Mouse (Mus musculus): ENCODE data around the gene 4930558K02Rik. TPM values are rescaled to one million over a fixed set of nuclear protein-coding genes. Genes with fewer than 3 reads are reported as not detected.

4930558K02Rik gene
- polyA plus RNA-seq, 1 experiment from 2014 or later = not detected

- Histone ChIP-seq H3K27ac (ENCODE audit: low read depth, low read length) (no peak overlapping the region), H3K9ac (ENCODE audit: low read length) (no peak overlapping the region), H3K36me3 (ENCODE audit: control insufficient read depth, insufficient read depth, low read length) (no peaks in the 10 kb centered on the region), H3K27me3 (ENCODE audit: control insufficient read depth, insufficient read depth, low read length) (no peaks in the 10 kb centered on the region), H3K9me3 (ENCODE audit: control insufficient read depth, low read length) (no peaks in the 10 kb centered on the region), H3K4me1 (ENCODE audit: control insufficient read depth, insufficient read depth, low read length) (peaks cover 12% of the 10 kb centered on the region), H3K4me2 (no peak overlapping the region), H3K4me3 (ENCODE audit: low read depth, low read length) (no peak overlapping the region)
- ATAC-seq (ENCODE audit: low FRiP score) = no peak
- WGBS = 87% methylated on average over 8 of the region's 8 CpGs
- no peak for DNase-seq (ENCODE audit: low spot score, missing footprints)
These were observed 21.9 kb upstream of the 4930558K02Rik start for GRCm38 (mm10) chr1:162001328-162001727.

- Histone ChIP-seq H3K27me3 (ENCODE audit: control insufficient read depth, insufficient read depth, low read length) (no peaks in the 10 kb centered on the region), H3K4me2 (peak overlapping the region; percentile 32; the same call in 1 of the 2 replicates), H3K9me3 (ENCODE audit: control insufficient read depth, low read length) (no peaks in the 10 kb centered on the region), H3K4me1 (ENCODE audit: control insufficient read depth, insufficient read depth, low read length) (peaks cover 12% of the 10 kb centered on the region), H3K36me3 (ENCODE audit: control insufficient read depth, insufficient read depth, low read length) (no peaks in the 10 kb centered on the region), H3K27ac (ENCODE audit: low read depth, low read length) (peak overlapping the region; percentile 40), H3K4me3 (ENCODE audit: low read depth, low read length) (no peak overlapping the region), H3K9ac (ENCODE audit: low read length) (peak overlapping the region; percentile 54)
- 3% methylated on average over 4 of the region's 4 CpGs for WGBS
- ATAC-seq (ENCODE audit: low FRiP score) = peak; percentile 82
- peak; percentile 98 for DNase-seq (ENCODE audit: low spot score, missing footprints)
These were observed 20.5 kb upstream of the 4930558K02Rik start for GRCm38 (mm10) chr1:161999882-162000371.

- Histone ChIP-seq H3K27ac (ENCODE audit: low read depth, low read length) (no peak overlapping the region), H3K4me1 (ENCODE audit: control insufficient read depth, insufficient read depth, low read length) (peaks cover 8% of the 10 kb centered on the region; the same call in 1 of the 2 replicates), H3K9ac (ENCODE audit: low read length) (peak overlapping the region; percentile 54), H3K27me3 (ENCODE audit: control insufficient read depth, insufficient read depth, low read length) (no peaks in the 10 kb centered on the region), H3K9me3 (ENCODE audit: control insufficient read depth, low read length) (no peaks in the 10 kb centered on the region), H3K4me3 (ENCODE audit: low read depth, low read length) (no peak overlapping the region), H3K36me3 (ENCODE audit: control insufficient read depth, insufficient read depth, low read length) (no peaks in the 10 kb centered on the region), H3K4me2 (no peak overlapping the region)
- ATAC-seq (ENCODE audit: low FRiP score) (peak; percentile 31; the same call in 1 of the 2 replicates), DNase-seq (ENCODE audit: low spot score, missing footprints) (no peak)
- WGBS = 48% methylated on average over 5 of the region's 5 CpGs
These were observed 19.9 kb upstream of the 4930558K02Rik start for GRCm38 (mm10) chr1:161999338-161999737.

DNA sequence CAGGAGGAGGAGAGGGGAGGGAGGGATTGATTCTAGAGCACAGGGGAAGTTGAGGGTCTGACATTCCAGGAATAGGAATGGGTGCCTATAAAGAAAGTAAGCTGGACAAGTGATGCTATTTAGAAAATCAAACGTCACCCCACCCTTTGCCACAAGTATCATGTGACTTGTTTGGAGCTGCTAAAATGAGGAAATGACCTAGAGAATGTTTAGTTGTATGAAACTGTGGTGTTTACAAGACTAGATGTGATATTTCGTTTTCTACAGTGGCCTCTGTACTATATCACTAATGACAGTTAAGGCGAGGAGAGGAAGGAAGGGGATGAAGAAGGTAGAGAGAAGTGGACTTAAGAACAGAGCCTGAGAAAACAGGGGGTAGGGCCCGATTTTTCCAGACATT, 19.3 kb upstream of the 4930558K02Rik start:
- no peak overlapping the region for H3K27ac ChIP-seq (ENCODE audit: low read depth, low read length)
- WGBS = 65% methylated on average over 4 of the region's 4 CpGs
- ATAC-seq (ENCODE audit: low FRiP score) (no peak), DNase-seq (ENCODE audit: low spot score, missing footprints) (no peak)
- H3K9ac ChIP-seq (ENCODE audit: low read length) = no peak overlapping the region
- no peak overlapping the region for H3K4me3 ChIP-seq (ENCODE audit: low read depth, low read length)
- peaks cover 5% of the 10 kb centered on the region; the same call in 1 of the 2 replicates for H3K4me1 ChIP-seq (ENCODE audit: control insufficient read depth, insufficient read depth, low read length)
- no peaks in the 10 kb centered on the region for H3K27me3 ChIP-seq (ENCODE audit: control insufficient read depth, insufficient read depth, low read length)
- H3K36me3 ChIP-seq (ENCODE audit: control insufficient read depth, insufficient read depth, low read length) = no peaks in the 10 kb centered on the region
- H3K9me3 ChIP-seq (ENCODE audit: control insufficient read depth, low read length) = no peaks in the 10 kb centered on the region
- no peak overlapping the region for H3K4me2 ChIP-seq

DNA sequence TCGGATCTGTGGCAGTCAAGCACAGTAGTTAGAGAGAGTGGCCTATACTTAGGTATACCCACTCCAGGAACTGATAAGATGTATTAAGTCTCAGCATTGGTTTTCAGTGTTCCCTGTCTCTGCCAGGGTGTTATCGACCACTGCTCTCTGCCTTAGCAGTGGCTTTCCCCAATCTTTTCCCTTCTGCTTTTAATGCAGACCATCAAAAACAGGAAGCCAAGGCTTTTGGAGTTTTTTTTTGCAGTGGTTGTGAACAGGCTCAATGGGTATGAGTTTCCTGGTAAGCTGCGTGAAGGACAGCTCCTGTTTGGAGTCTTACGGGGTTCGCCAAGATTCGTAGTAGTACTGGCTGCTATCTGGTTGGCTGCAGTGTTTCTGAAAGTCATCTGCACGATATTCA, 13.0 kb upstream of the 4930558K02Rik start:
- Histone ChIP-seq H3K4me2 (no peak overlapping the region), H3K36me3 (ENCODE audit: control insufficient read depth, insufficient read depth, low read length) (no peaks in the 10 kb centered on the region), H3K4me1 (ENCODE audit: control insufficient read depth, insufficient read depth, low read length) (no peaks in the 10 kb centered on the region), H3K27me3 (ENCODE audit: control insufficient read depth, insufficient read depth, low read length) (no peaks in the 10 kb centered on the region), H3K27ac (ENCODE audit: low read depth, low read length) (no peak overlapping the region), H3K4me3 (ENCODE audit: low read depth, low read length) (no peak overlapping the region), H3K9ac (ENCODE audit: low read length) (no peak overlapping the region), H3K9me3 (ENCODE audit: control insufficient read depth, low read length) (no peaks in the 10 kb centered on the region)
- ATAC-seq (ENCODE audit: low FRiP score) = no peak
- WGBS = 93% methylated on average over 7 of the region's 7 CpGs
- peak; percentile 23 for DNase-seq (ENCODE audit: low spot score, missing footprints)

DNA sequence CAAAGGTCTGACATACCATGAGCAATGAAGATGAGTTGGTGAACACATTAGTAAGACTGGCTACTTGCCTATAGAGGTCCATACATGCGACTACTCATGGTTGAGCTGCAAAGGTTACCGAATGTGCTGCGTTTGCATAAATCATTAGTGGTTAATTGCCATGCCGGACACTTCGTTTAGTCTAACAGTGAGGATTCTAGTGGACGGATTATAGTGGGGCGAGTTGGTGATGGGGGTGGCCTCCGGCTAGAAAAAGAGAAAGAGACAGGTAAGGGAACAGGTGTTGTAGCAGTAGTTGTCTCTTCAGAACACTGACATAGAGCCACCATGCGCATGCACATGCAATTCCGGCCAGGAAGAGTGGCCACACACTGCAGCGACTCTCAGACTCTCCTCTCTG, 12.4 kb upstream of the 4930558K02Rik start:
- WGBS = 95% methylated on average over 11 of the region's 11 CpGs
- Histone ChIP-seq H3K4me1 (ENCODE audit: control insufficient read depth, insufficient read depth, low read length) (no peaks in the 10 kb centered on the region), H3K4me3 (ENCODE audit: low read depth, low read length) (no peak overlapping the region), H3K27me3 (ENCODE audit: control insufficient read depth, insufficient read depth, low read length) (no peaks in the 10 kb centered on the region), H3K27ac (ENCODE audit: low read depth, low read length) (no peak overlapping the region), H3K36me3 (ENCODE audit: control insufficient read depth, insufficient read depth, low read length) (no peaks in the 10 kb centered on the region), H3K9me3 (ENCODE audit: control insufficient read depth, low read length) (no peaks in the 10 kb centered on the region), H3K4me2 (no peak overlapping the region), H3K9ac (ENCODE audit: low read length) (no peak overlapping the region)
- ATAC-seq (ENCODE audit: low FRiP score) = no peak
- DNase-seq (ENCODE audit: low spot score, missing footprints) = peak; percentile 59

DNA sequence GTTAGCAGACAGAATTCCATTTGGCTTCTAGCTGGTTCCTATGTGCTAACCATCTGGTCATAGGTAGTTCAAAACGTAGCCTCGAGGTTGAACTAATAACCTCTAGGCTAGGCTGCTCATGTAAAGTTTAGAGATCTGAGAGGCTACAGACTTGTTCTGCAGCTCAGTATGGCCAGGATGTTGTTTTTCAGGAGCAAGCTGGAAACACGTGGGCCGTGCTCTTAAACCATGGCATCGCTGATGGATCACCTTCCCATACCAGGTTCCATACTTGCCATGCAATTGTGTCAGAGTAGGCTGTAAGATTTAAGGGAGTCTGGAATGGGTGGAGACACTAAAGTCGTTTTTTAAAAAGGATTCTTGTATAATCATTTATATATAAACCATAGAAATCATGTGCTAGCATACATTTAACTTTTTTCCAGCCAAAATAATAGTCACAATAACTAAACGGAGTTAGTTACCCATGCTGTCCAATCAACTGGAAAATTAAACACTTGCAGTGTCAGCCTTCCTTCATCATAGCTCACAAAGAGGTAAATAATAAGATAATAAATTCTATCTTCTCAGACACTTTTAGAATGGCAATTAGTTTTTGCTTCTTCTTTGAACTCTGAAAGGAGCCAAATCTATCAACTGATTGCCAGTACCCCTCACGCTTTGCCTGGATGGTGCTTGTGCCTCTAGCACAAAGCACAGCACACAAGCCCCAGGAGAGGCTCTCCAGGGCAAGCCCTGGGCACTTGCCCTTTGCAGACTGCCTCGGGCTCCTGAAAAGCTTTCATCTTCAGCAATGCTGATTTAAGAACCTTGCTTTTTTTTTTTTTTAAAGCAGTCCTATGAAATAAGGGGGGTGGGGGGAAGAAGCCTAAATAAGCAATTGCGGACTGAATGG, 11.5 kb upstream of the 4930558K02Rik start:
- peak; percentile 14 for DNase-seq (ENCODE audit: low spot score, missing footprints)
- no peak for ATAC-seq (ENCODE audit: low FRiP score)
- Histone ChIP-seq H3K4me1 (ENCODE audit: control insufficient read depth, insufficient read depth, low read length) (no peaks in the 10 kb centered on the region), H3K9me3 (ENCODE audit: control insufficient read depth, low read length) (no peaks in the 10 kb centered on the region), H3K4me2 (no peak overlapping the region), H3K9ac (ENCODE audit: low read length) (no peak overlapping the region), H3K36me3 (ENCODE audit: control insufficient read depth, insufficient read depth, low read length) (no peaks in the 10 kb centered on the region), H3K4me3 (ENCODE audit: low read depth, low read length) (no peak overlapping the region), H3K27me3 (ENCODE audit: control insufficient read depth, insufficient read depth, low read length) (no peaks in the 10 kb centered on the region), H3K27ac (ENCODE audit: low read depth, low read length) (no peak overlapping the region)
- WGBS = 74% methylated on average over 10 of the region's 10 CpGs

- Histone ChIP-seq H3K4me1 (ENCODE audit: control insufficient read depth, insufficient read depth, low read length) (no peaks in the 10 kb centered on the region), H3K4me2 (no peak overlapping the region), H3K9me3 (ENCODE audit: control insufficient read depth, low read length) (no peaks in the 10 kb centered on the region), H3K27me3 (ENCODE audit: control insufficient read depth, insufficient read depth, low read length) (no peaks in the 10 kb centered on the region), H3K36me3 (ENCODE audit: control insufficient read depth, insufficient read depth, low read length) (no peaks in the 10 kb centered on the region), H3K27ac (ENCODE audit: low read depth, low read length) (no peak overlapping the region), H3K9ac (ENCODE audit: low read length) (no peak overlapping the region), H3K4me3 (ENCODE audit: low read depth, low read length) (no peak overlapping the region)
- ATAC-seq (ENCODE audit: low FRiP score) (no peak), DNase-seq (ENCODE audit: low spot score, missing footprints) (no peak)
- 43% methylated on average over 4 of the region's 4 CpGs for WGBS
These were observed 4.6 kb upstream of the 4930558K02Rik start for GRCm38 (mm10) chr1:161983979-161984566.

DNA sequence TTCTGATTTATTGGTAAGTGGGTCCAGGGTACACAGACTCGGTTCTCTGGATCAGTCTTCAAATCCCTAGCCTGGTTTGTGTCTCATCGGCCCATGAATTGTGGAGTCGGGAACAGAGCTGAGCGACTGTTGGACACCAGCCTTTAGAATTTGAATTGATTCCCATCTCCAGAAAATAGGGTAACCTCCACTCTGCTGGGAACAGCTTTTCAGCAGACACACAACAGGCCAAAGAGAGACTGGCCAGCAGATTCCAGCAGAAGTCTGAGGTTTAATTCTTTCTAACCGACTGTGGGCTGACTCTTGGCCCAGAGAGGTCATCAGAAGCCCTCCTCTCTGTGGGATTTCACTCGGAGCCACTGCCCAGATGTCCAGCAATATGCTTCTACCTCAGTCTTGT, 4.0 kb upstream of the 4930558K02Rik start:
- WGBS = 69% methylated on average over 6 of the region's 6 CpGs
- H3K4me1 ChIP-seq (ENCODE audit: control insufficient read depth, insufficient read depth, low read length) = no peaks in the 10 kb centered on the region
- no peaks in the 10 kb centered on the region for H3K9me3 ChIP-seq (ENCODE audit: control insufficient read depth, low read length)
- H3K4me3 ChIP-seq (ENCODE audit: low read depth, low read length) = no peak overlapping the region
- peak; percentile 81 for DNase-seq (ENCODE audit: low spot score, missing footprints)
- no peak overlapping the region for H3K9ac ChIP-seq (ENCODE audit: low read length)
- H3K27ac ChIP-seq (ENCODE audit: low read depth, low read length) = no peak overlapping the region
- ATAC-seq (ENCODE audit: low FRiP score) = no peak
- no peak overlapping the region for H3K4me2 ChIP-seq
- no peaks in the 10 kb centered on the region for H3K27me3 ChIP-seq (ENCODE audit: control insufficient read depth, insufficient read depth, low read length)
- H3K36me3 ChIP-seq (ENCODE audit: control insufficient read depth, insufficient read depth, low read length) = no peaks in the 10 kb centered on the region
